Mouse (Mus musculus) limb, embryonic 15.5 days (tissue): ENCODE results near the gene Ltc4s. TPM values are rescaled to one million over a fixed set of nuclear protein-coding genes. Genes with fewer than 3 reads are reported as not detected.

Source experiments
- microRNA-seq: library from miRNA; unstranded; fragments of <30 nt; microRNA quantifications from one replicate; pipeline ENCODE4, GENCODE M21; 2016
- polyA plus RNA-seq: library from polyadenylated mRNA; unstranded; fragments of >200 nt; fragmentation: Nextera tagmentation; extraction: Ambion mirVana; gene quantifications from 2 replicates; pipeline ENCODE4 v1.2.1, GENCODE M21; 2015

Gene Ltc4s
- polyA plus RNA-seq, 1 experiment from 2014 or later, result 2.1 TPM

Small RNAs within 50 kb of the gene (microRNA-seq; reads per million reads assigned to microRNA genes)
- gene Mir6919, result not detected

Other genes with a start within 250 kb of the Ltc4s start
- gene Rnf130, start 213.3 kb downstream of the Ltc4s start, polyA plus RNA-seq, result 74.5 and 77.3 TPM in 2 replicates
- gene Tbc1d9b, start 107.2 kb downstream of the Ltc4s start, polyA plus RNA-seq, result 45.9 and 46.0 TPM in 2 replicates
- 15.5 and 16.2 TPM in 2 replicates for gene Mrnip, start 64.2 kb downstream of the Ltc4s start, polyA plus RNA-seq
- gene Sqstm1, start 27.8 kb downstream of the Ltc4s start, polyA plus RNA-seq, result 241 and 262 TPM in 2 replicates
- gene Mgat4b, start 27.7 kb downstream of the Ltc4s start, polyA plus RNA-seq, result 12.5 and 16.0 TPM in 2 replicates
- 5.4 and 6.1 TPM in 2 replicates for gene Maml1, start 53.7 kb upstream of the Ltc4s start, polyA plus RNA-seq
- 293 and 330 TPM in 2 replicates for gene Canx, start 87.1 kb upstream of the Ltc4s start, polyA plus RNA-seq
- gene Cby3, start 115.8 kb upstream of the Ltc4s start, polyA plus RNA-seq, result 0.37 TPM in 1 of 2 replicates, not detected in the other
- gene Hnrnph1, start 138.4 kb upstream of the Ltc4s start, polyA plus RNA-seq, result 370 and 395 TPM in 2 replicates
- 23.5 and 24.3 TPM in 2 replicates for gene Rufy1, start 192.5 kb upstream of the Ltc4s start, polyA plus RNA-seq